Mouse (Mus musculus): ENCODE data around the gene Klhl22. TPM values are rescaled to one million over a fixed set of nuclear protein-coding genes. Genes with fewer than 3 reads are reported as not detected.

Klhl22 gene
- polyA plus RNA-seq, 1 experiment = 126 TPM

DNA sequence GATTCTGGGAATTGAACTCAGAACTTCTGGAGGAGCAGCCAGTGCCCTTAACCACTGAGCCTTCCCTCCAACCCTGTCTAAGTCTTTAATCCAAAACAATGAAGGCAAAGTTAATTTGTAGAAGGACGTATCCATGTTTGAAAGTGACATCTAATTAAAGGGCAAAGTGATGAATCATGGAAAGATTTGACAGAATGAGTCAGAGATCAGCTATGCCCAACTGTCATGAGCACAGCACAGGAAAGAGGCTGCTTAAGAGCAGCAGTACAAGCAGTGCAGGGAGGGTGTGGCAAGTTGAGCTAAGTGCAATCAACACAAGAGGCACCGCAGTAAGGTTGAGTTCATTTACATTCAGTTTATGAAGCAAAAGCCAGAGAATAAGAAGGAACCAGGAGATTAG lies 14.4 kb upstream of the Klhl22 start:
- TF ChIP-seq CTCF (IDR thresholded peaks at IDR 0.05; ENCODE audit: extremely low read depth, insufficient read depth, low read length) = no peak
- no peak for TF ChIP-seq POLR2A (IDR thresholded peaks at IDR 0.05; ENCODE audit: extremely low read depth, insufficient read depth, low read length)

DNA sequence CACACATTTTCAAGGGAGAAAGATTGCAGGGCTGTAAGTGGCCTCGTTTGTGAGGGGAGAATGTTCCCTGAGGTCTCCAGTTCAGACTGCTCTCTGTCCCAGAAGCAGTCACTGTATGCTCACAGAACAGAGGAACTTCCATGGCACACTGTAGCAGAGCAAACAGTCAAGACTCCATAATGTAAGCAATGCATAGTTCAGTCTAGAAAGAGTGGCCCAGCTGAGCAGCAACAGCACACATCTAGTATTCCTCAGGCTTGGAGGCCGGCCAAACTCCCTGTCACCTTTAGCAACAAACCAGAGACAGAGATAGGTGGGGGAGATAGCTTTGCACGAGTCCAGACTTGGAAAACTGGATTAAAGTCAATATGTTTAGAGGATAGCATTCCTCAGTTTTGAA lies 6.4 kb upstream of the Klhl22 start:
- Histone ChIP-seq H3K27ac (ENCODE audit: insufficient read depth, low read length) (no peak overlapping the region), H3K4me1 (ENCODE audit: control insufficient read depth, insufficient read depth, low read length) (no peaks in the 10 kb centered on the region), H3K4me3 (ENCODE audit: insufficient read depth, low read length) (no peak overlapping the region)
- TF ChIP-seq CTCF (IDR thresholded peaks at IDR 0.05; ENCODE audit: extremely low read depth, insufficient read depth, low read length) = no peak
- no peak for TF ChIP-seq POLR2A (IDR thresholded peaks at IDR 0.05; ENCODE audit: extremely low read depth, insufficient read depth, low read length)

More for the DNA sequence above, 14.4 kb upstream of the Klhl22 start:
- Histone ChIP-seq H3K4me1 (ENCODE audit: control insufficient read depth, insufficient read depth, low read length) (no peaks in the 10 kb centered on the region), H3K27ac (ENCODE audit: insufficient read depth, low read length) (no peak overlapping the region), H3K4me3 (ENCODE audit: insufficient read depth, low read length) (no peak overlapping the region)

DNA sequence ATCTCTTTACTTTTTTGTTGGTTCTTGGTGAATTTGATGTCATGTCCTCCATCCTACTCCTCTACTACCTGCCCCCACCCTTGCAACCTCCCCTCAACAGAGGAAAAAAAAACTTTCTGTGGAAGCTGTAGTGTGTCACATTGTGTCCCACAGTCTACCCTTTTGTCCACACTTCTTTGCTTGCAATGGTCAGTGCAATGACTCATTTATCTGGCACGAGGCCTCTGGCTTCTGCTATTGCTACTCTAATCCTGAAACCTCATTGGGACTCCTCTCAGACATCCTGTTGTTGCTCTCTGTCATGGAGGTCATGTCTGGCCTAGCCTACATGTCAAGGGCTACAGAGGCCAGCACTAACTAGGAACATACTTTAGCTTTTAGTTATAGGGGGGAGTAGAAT lies 5.7 kb upstream of the Klhl22 start:
- Histone ChIP-seq H3K27ac (ENCODE audit: insufficient read depth, low read length) (no peak overlapping the region), H3K4me1 (ENCODE audit: control insufficient read depth, insufficient read depth, low read length) (no peaks in the 10 kb centered on the region), H3K4me3 (ENCODE audit: insufficient read depth, low read length) (no peak overlapping the region)
- TF ChIP-seq CTCF (IDR thresholded peaks at IDR 0.05; ENCODE audit: extremely low read depth, insufficient read depth, low read length) (no peak), POLR2A (IDR thresholded peaks at IDR 0.05; ENCODE audit: extremely low read depth, insufficient read depth, low read length) (no peak)

DNA sequence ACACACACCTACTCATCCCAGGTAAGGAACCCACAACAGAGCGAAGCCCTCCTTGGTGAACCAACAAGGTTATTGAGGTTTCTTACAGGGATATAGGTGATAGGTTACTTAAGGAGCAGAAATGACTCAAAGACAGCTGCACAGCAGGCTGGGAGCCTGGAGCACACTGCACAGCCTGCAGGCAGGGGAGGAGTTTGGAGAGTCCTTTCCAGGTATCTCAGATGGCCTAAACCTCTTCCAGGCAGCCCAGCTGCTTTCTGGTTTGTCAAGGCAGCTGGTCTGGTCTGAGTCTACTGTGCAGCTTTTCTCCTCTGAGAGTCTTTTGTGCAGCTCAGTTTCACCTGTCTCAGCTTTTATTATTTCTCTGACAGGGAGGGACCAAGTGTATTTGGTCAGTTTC lies 1.7 kb upstream of the Klhl22 start:
- H3K4me3 ChIP-seq (ENCODE audit: insufficient read depth, low read length) = no peak overlapping the region
- no peak overlapping the region for H3K27ac ChIP-seq (ENCODE audit: insufficient read depth, low read length)
- peaks cover 3% of the 10 kb centered on the region for H3K4me1 ChIP-seq (ENCODE audit: control insufficient read depth, insufficient read depth, low read length)
- TF ChIP-seq POLR2A (IDR thresholded peaks at IDR 0.05; ENCODE audit: extremely low read depth, insufficient read depth, low read length) (no peak), CTCF (IDR thresholded peaks at IDR 0.05; ENCODE audit: extremely low read depth, insufficient read depth, low read length) (no peak)

DNA sequence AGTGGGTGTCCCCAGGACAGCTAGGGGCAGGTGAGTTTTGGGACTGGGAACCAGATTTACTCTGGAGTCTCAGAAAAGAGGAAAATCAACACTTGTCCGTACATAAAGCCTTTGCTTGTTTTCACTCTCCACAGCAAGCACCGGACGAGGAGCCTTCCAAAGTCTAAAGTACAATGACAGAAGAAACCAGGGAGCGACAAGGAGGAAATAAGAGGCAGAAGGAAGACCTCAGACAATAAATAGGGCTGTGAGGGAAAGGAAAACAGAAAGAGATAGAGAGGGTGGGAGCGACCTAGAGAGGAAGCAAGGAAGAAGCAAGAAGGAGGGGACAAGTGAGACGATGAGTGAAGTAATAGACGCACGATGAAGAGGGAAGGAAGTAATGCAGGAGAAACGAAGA lies 516 bp upstream of the Klhl22 start:
- peak overlapping the region; percentile 76 for H3K4me3 ChIP-seq (ENCODE audit: insufficient read depth, low read length)

DNA sequence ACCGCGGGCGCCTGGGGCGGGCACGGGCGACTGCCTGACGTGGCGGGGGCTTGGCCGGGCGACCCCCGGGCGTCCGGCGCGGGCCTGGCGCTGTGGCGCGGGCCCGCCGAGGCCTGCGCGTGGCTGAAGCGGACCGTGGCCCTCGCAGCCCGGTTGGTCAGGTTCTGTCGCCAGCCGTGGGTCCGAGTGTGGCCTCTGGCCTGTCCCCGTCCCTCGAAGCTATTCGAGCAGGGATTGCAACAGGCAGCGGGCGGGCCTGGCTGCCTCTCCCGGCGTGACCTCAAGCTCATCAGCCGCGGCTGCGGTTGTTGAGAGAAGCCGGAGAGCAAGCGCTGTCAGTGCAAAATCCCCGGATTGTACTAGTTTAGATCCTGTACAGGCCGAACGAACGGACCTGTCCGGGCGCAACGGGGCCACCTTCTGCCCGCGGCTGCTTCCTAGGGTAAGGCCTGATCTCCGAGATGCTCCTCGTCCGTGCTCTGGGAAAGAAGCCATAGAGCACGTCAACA lies 449 bp downstream of the Klhl22 start:
- peaks cover 6% of the 10 kb centered on the region for H3K4me1 ChIP-seq (ENCODE audit: control insufficient read depth, insufficient read depth, low read length)
- H3K4me3 ChIP-seq (ENCODE audit: insufficient read depth, low read length) = peak overlapping the region; percentile 76
- H3K27ac ChIP-seq (ENCODE audit: insufficient read depth, low read length) = peak overlapping the region; percentile 18; the same call in 1 of the 2 replicates
- no peak for TF ChIP-seq POLR2A (IDR thresholded peaks at IDR 0.05; ENCODE audit: extremely low read depth, insufficient read depth, low read length)
- no peak for TF ChIP-seq CTCF (IDR thresholded peaks at IDR 0.05; ENCODE audit: extremely low read depth, insufficient read depth, low read length)

More for the DNA sequence above, 516 bp upstream of the Klhl22 start:
- TF ChIP-seq POLR2A (IDR thresholded peaks at IDR 0.05; ENCODE audit: extremely low read depth, insufficient read depth, low read length) = no peak
- TF ChIP-seq CTCF (IDR thresholded peaks at IDR 0.05; ENCODE audit: extremely low read depth, insufficient read depth, low read length) = no peak
- Histone ChIP-seq H3K27ac (ENCODE audit: insufficient read depth, low read length) (no peak overlapping the region), H3K4me1 (ENCODE audit: control insufficient read depth, insufficient read depth, low read length) (peaks cover 3% of the 10 kb centered on the region)

DNA sequence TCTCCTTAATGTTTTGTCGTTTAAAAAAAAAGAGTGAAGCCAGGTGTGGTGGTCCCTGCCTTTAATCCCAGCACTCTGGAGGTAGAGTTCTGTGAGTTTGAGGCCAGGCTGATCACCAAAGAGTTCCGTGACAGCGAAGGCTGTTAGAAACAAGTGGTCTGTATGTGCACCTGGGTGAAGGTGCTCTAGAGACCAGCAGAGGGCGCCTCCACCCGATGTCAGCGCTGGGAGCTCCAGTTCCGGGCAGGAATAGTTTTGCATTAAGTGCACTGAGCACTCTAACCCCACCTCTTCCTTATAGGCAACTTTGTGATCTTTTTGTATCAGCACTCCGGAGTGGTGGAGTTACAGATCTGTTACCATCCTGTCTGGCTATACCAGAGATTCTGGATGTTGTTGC lies 1.2 kb downstream of the Klhl22 start:
- Histone ChIP-seq H3K4me1 (ENCODE audit: control insufficient read depth, insufficient read depth, low read length) (peaks cover 6% of the 10 kb centered on the region), H3K4me3 (ENCODE audit: insufficient read depth, low read length) (peak overlapping the region; percentile 76; the same call in 1 of the 2 replicates), H3K27ac (ENCODE audit: insufficient read depth, low read length) (no peak overlapping the region)
- TF ChIP-seq POLR2A (IDR thresholded peaks at IDR 0.05; ENCODE audit: extremely low read depth, insufficient read depth, low read length) = no peak
- peak; percentile 36 for TF ChIP-seq CTCF (IDR thresholded peaks at IDR 0.05; ENCODE audit: extremely low read depth, insufficient read depth, low read length)

DNA sequence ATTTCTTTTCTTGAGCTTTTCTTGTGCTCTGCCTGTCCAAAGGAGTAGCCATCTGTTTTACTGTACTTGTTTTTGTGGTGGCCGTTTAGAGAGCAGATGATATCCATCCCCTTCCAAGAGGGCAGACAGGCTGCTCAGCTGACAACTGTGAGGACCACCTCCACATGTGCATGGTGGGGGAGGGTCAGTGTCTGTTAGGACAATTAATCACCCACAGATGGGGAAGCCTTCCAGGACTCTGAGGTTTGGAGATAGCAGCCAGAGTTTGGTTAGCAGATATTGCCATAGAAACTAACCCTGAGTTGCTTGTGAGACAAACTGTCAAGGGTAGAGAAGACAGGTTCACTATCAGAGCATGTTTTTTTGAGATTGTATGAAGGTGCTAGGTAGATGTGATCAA lies 1.7 kb downstream of the Klhl22 start:
- Histone ChIP-seq H3K27ac (ENCODE audit: insufficient read depth, low read length) (no peak overlapping the region), H3K4me3 (ENCODE audit: insufficient read depth, low read length) (no peak overlapping the region), H3K4me1 (ENCODE audit: control insufficient read depth, insufficient read depth, low read length) (peaks cover 6% of the 10 kb centered on the region)
- TF ChIP-seq CTCF (IDR thresholded peaks at IDR 0.05; ENCODE audit: extremely low read depth, insufficient read depth, low read length) = no peak
- TF ChIP-seq POLR2A (IDR thresholded peaks at IDR 0.05; ENCODE audit: extremely low read depth, insufficient read depth, low read length) = no peak

DNA sequence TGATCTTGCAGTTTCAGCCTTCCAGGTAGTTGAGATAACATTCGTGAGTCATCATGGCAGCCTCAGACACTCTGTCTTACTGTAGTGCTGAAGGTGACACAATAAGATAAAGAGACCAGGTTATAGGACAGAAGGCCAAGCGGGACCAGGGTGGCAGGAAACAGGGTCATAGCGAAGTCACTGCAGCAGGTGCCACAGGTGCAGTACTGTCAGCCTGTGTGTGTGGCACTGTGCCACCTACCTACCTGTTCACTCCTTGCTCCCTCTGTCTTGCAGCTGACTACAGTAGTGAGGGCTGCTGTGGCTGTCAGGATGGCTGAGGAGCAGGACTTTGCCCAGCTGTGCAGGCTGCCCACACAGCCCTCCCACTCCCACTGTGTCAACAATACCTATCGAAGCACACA lies 4.7 kb downstream of the Klhl22 start:
- no peak overlapping the region for H3K27ac ChIP-seq (ENCODE audit: insufficient read depth, low read length)
- no peak overlapping the region for H3K4me3 ChIP-seq (ENCODE audit: insufficient read depth, low read length)
- no peak for TF ChIP-seq POLR2A (IDR thresholded peaks at IDR 0.05; ENCODE audit: extremely low read depth, insufficient read depth, low read length)
- TF ChIP-seq CTCF (IDR thresholded peaks at IDR 0.05; ENCODE audit: extremely low read depth, insufficient read depth, low read length) = no peak
- peaks cover 7% of the 10 kb centered on the region for H3K4me1 ChIP-seq (ENCODE audit: control insufficient read depth, insufficient read depth, low read length)

DNA sequence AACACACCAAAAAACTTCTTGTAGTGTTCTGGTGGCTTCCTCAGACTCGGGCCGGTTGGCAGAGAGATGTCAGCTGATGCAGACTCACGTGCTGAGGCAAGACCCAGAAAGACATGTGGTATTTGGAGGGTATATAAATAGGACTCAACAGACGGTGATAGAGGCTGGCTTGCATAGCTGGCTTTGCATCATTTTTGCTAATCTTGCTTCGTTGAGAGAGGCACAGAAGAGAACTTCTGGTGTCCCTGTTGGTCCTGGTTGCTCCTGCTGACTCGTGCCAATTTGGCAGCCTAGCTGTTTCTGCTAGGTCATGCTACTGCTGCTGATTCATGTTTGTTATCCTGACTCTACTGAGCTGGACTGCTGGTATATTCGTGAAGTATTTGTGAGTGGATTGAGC lies 9.4 kb downstream of the Klhl22 start:
- Histone ChIP-seq H3K4me3 (ENCODE audit: insufficient read depth, low read length) (no peak overlapping the region), H3K27ac (ENCODE audit: insufficient read depth, low read length) (no peak overlapping the region), H3K4me1 (ENCODE audit: control insufficient read depth, insufficient read depth, low read length) (peaks cover 4% of the 10 kb centered on the region)
- TF ChIP-seq CTCF (IDR thresholded peaks at IDR 0.05; ENCODE audit: extremely low read depth, insufficient read depth, low read length) (no peak), POLR2A (IDR thresholded peaks at IDR 0.05; ENCODE audit: extremely low read depth, insufficient read depth, low read length) (no peak)

Measured in cortical plate, adult 2 months (tissue).